ENCODE assay signal across 8 mouse cellular contexts in genomic region chr10:127165354-127165653, GRCm38 (mm10). TPM values are rescaled to one million over a fixed set of nuclear protein-coding genes. Genes with fewer than 3 reads are reported as not detected.
DNase-seq lines count a peak whose midpoint lies in the region; ATAC-seq and TF ChIP-seq lines count a peak whose summit lies in the region.

No protein-coding gene starts in this region.

- DNase-seq in cerebellum, adult 11 months, result peak; percentile 63
- DNase-seq in spleen, adult 2 months (ENCODE audit: low read depth in 1 of 2, low spot score in 2 of 2), result no peak
- DNase-seq in spleen, postnatal 14 days (ENCODE audit: low spot score in 2 of 2), result no peak
- no peak for DNase-seq in urinary bladder, adult 2 months (ENCODE audit: low spot score)
- DNase-seq in layer of hippocampus, adult 9-11 months, result no peak

- H3K27ac ChIP-seq in spleen, adult 2 months (ENCODE audit: insufficient read depth, low read length), result peak overlapping the region; percentile 100
- no peak overlapping the region for H3K27ac ChIP-seq in limb, embryonic 13.5 days
- H3K27ac ChIP-seq in stomach, embryonic 14.5 days (ENCODE audit: low read length), result peak overlapping the region; percentile 66; the same call in 1 of the 2 replicates

- H3K4me1 ChIP-seq in spleen, adult 2 months (ENCODE audit: control insufficient read depth, insufficient read depth, insufficient read length), result peaks cover 9% of the 10 kb centered on the region; the same call in 1 of the 2 replicates
- peaks cover 22% of the 10 kb centered on the region for H3K4me1 ChIP-seq in limb, embryonic 13.5 days
- H3K4me1 ChIP-seq in stomach, embryonic 14.5 days (ENCODE audit: control insufficient read depth, insufficient read depth, low read length), result peaks cover 3% of the 10 kb centered on the region

- WGBS in spleen, adult 2 months, result under 1% methylated on average over 37 of the region's 42 CpGs
- 1% methylated on average over 40 of the region's 42 CpGs for WGBS in limb, embryonic 13.5 days
- under 1% methylated on average over 40 of the region's 42 CpGs for WGBS in stomach, embryonic 14.5 days

- no peaks in the 10 kb centered on the region for H3K27me3 ChIP-seq in spleen, adult 2 months (ENCODE audit: control insufficient read depth, insufficient read depth, low read length)
- peaks cover 75% of the 10 kb centered on the region for H3K27me3 ChIP-seq in limb, embryonic 13.5 days
- peaks cover 34% of the 10 kb centered on the region for H3K27me3 ChIP-seq in stomach, embryonic 14.5 days (ENCODE audit: control insufficient read depth, insufficient read depth, low read length)

- H3K4me2 ChIP-seq in limb, embryonic 13.5 days (replicated peaks), result peak overlapping the region; percentile 100
- H3K4me2 ChIP-seq in stomach, embryonic 14.5 days (replicated peaks; ENCODE audit: low read depth, low read length), result peak overlapping the region; percentile 100

- peak overlapping the region; percentile 72 for H3K4me3 ChIP-seq in spleen, adult 2 months (ENCODE audit: extremely low read depth, insufficient read depth, insufficient read length)
- H3K4me3 ChIP-seq in limb, embryonic 13.5 days, result peak overlapping the region; percentile 65
- peak overlapping the region; percentile 67 for H3K4me3 ChIP-seq in stomach, embryonic 14.5 days (ENCODE audit: low read depth, low read length)

- H3K9me3 ChIP-seq in limb, embryonic 13.5 days, result no peaks in the 10 kb centered on the region
- no peaks in the 10 kb centered on the region for H3K9me3 ChIP-seq in stomach, embryonic 14.5 days (ENCODE audit: control insufficient read depth, low read depth, low read length)

- no peak for ATAC-seq in cerebellum, adult (ENCODE audit: insufficient number of reproducible peaks, low FRiP score, low TSS enrichment)
- no peak; the same call in 1 of the 2 replicates for ATAC-seq in limb, embryonic 13.5 days (ENCODE audit: low FRiP score, low read depth)
- peak; percentile 53 for ATAC-seq in stomach, embryonic 14.5 days (ENCODE audit: insufficient number of reproducible peaks, insufficient read depth, low FRiP score, low read depth)

- H3K36me3 ChIP-seq in spleen, adult 2 months (ENCODE audit: control insufficient read depth, insufficient read depth, low read length), result peaks cover 19% of the 10 kb centered on the region
- H3K36me3 ChIP-seq in limb, embryonic 13.5 days, result no peaks in the 10 kb centered on the region
- H3K36me3 ChIP-seq in stomach, embryonic 14.5 days (ENCODE audit: control insufficient read depth, insufficient read depth, low read length), result no peaks in the 10 kb centered on the region

- TF ChIP-seq CTCF in spleen, adult 2 months (IDR thresholded peaks at IDR 0.05; ENCODE audit: extremely low read depth, insufficient read depth, insufficient read length, insufficient replicate concordance), result no peak

- H3K9ac ChIP-seq in limb, embryonic 13.5 days, result peak overlapping the region; percentile 76
- peak overlapping the region; percentile 72 for H3K9ac ChIP-seq in stomach, embryonic 14.5 days (replicated peaks; ENCODE audit: low read depth, low read length)

- TF ChIP-seq POLR2A in spleen, adult 2 months (IDR thresholded peaks at IDR 0.05; ENCODE audit: low read depth, low read length), result no peak; the same call in 1 of the 2 replicates

RNA-seq across cellular contexts. Expression of gene B4galnt1, which starts 0.3 kb away (rescaled TPM):
- polyA plus RNA-seq in spleen, adult 2 months (2012; rRNA removed), result 284 and 346 TPM in 2 replicates
- 6.2 and 6.9 TPM in 2 replicates for polyA plus RNA-seq in limb, embryonic 13.5 days (2015; fragmentation: Nextera tagmentation; extraction: Ambion mirVana)
- polyA plus RNA-seq in stomach, embryonic 14.5 days (2014; fragmentation: Nextera tagmentation; extraction: Ambion mirVana), result 27.7 and 29.4 TPM in 2 replicates
- polyA plus RNA-seq in urinary bladder, adult 2 months (2012; rRNA removed), result 6.2 and 7.9 TPM in 2 replicates

RNA-seq across cellular contexts. Expression of gene Slc26a10, which starts 15.1 kb away (rescaled TPM):
- polyA plus RNA-seq in spleen, adult 2 months (2012; rRNA removed), result 0.94 and 1.1 TPM in 2 replicates
- 1.4 and 1.6 TPM in 2 replicates for polyA plus RNA-seq in limb, embryonic 13.5 days (2015; fragmentation: Nextera tagmentation; extraction: Ambion mirVana)
- polyA plus RNA-seq in stomach, embryonic 14.5 days (2014; fragmentation: Nextera tagmentation; extraction: Ambion mirVana), result 0.34 and 0.82 TPM in 2 replicates
- 0.72 and 1.5 TPM in 2 replicates for polyA plus RNA-seq in urinary bladder, adult 2 months (2012; rRNA removed)

RNA-seq across cellular contexts. Expression of gene Arhgef25, which starts 24.6 kb away (rescaled TPM):
- 8.5 and 9.2 TPM in 2 replicates for polyA plus RNA-seq in spleen, adult 2 months (2012; rRNA removed)
- 108 and 111 TPM in 2 replicates for polyA plus RNA-seq in limb, embryonic 13.5 days (2015; fragmentation: Nextera tagmentation; extraction: Ambion mirVana)
- polyA plus RNA-seq in stomach, embryonic 14.5 days (2014; fragmentation: Nextera tagmentation; extraction: Ambion mirVana), result 64.0 and 71.1 TPM in 2 replicates
- polyA plus RNA-seq in urinary bladder, adult 2 months (2012; rRNA removed), result 178 and 188 TPM in 2 replicates

RNA-seq across cellular contexts. Expression of gene Dtx3, which starts 30.2 kb away (rescaled TPM):
- 67.9 and 83.7 TPM in 2 replicates for polyA plus RNA-seq in spleen, adult 2 months (2012; rRNA removed)
- 169 and 173 TPM in 2 replicates for polyA plus RNA-seq in limb, embryonic 13.5 days (2015; fragmentation: Nextera tagmentation; extraction: Ambion mirVana)
- polyA plus RNA-seq in stomach, embryonic 14.5 days (2014; fragmentation: Nextera tagmentation; extraction: Ambion mirVana), result 123 and 125 TPM in 2 replicates
- 193 and 272 TPM in 2 replicates for polyA plus RNA-seq in urinary bladder, adult 2 months (2012; rRNA removed)

RNA-seq across cellular contexts. Expression of gene Os9, which starts 44.4 kb away (rescaled TPM):
- 48.7 and 57.4 TPM in 2 replicates for polyA plus RNA-seq in spleen, adult 2 months (2012; rRNA removed)
- 80.8 and 84.9 TPM in 2 replicates for polyA plus RNA-seq in limb, embryonic 13.5 days (2015; fragmentation: Nextera tagmentation; extraction: Ambion mirVana)
- 47.8 and 52.7 TPM in 2 replicates for polyA plus RNA-seq in stomach, embryonic 14.5 days (2014; fragmentation: Nextera tagmentation; extraction: Ambion mirVana)
- polyA plus RNA-seq in urinary bladder, adult 2 months (2012; rRNA removed), result 53.9 and 72.8 TPM in 2 replicates
